Mouse (Mus musculus) gastrocnemius, adult 18-20 months (tissue): Measurements from ENCODE around the gene Rhbdl3. TPM values are rescaled to one million over a fixed set of nuclear protein-coding genes. Genes with fewer than 3 reads are reported as not detected.
"Not testable (repeated sequence)": the region's sequence is repeated elsewhere in the genome, so short reads cannot be mapped to it uniquely, and the experiment has no call there.

Experiments
- DNase-seq: peaks from one replicate; pipeline ENCODE4 v3.0.0; 2021; ENCODE audit warnings: low spot score
- total RNA-seq, 2 experiments: library from RNA; stranded (reverse); gene quantifications; 2 replicates each; pipeline ENCODE4 v1.2.3; 2021

Gene Rhbdl3
- total RNA-seq, 2 experiments from 2014 or later: 4.2 to 5.1 TPM

DNA sequence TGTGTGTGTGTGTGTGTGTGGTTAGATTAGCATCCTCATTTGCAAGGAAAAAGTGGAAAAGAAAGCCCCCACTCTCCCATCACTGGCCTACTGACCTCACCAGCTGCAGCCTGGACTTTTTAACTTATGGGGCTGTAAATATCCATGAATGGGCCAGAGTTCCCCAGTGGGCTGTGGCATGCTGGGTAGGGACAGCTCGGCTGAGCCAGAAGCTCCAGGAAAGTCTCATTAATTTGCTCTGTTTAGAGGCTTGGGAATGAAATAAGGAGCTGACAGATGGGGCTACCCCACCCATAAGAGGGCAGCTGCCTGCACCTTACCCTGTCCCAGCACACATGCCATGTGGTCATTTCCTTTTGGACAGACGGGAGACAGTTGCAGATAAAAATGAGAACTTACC is 11.3 kb downstream of the Rhbdl3 start:
- no peak for DNase-seq

DNA sequence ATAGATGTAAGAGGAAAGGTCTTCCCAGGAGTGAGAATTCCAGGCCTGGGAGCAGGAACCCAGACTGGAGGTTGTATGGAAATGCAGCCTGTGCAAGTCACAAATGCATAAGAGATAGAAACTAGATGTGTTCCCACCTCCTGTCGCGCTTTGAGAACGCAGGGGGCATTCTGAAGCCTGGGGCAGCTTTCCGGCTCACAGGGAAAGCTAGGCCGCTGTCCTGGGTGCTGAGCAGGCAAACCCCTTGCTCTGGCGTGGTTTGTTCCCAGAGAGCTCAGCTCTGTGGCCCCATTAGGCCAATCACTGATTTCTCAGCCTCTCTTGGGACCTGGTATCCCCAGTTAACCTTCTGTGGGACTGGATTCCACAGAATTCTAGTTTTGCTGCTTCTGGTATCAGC is 11.9 kb downstream of the Rhbdl3 start:
- DNase-seq: no peak

DNA sequence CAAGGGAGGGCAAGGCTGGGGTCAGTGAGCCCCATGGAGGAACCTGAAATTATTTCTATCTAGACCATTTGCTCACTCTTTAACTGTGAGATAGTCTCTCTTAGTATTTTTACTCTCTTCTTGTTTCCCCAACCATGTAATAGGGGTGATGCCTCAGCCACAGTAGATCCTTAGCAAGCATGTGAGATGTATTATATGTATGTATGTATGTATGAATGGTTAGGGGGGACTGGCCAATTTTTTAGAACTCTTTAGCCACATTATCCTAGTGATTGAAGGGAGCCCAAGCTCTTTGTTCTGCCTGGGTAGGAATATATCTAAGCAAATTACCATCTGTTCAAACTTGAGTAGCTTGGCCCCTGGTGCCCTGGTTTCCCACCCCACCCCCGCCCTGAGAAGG is 12.8 kb downstream of the Rhbdl3 start:
- DNase-seq: no peak

DNA sequence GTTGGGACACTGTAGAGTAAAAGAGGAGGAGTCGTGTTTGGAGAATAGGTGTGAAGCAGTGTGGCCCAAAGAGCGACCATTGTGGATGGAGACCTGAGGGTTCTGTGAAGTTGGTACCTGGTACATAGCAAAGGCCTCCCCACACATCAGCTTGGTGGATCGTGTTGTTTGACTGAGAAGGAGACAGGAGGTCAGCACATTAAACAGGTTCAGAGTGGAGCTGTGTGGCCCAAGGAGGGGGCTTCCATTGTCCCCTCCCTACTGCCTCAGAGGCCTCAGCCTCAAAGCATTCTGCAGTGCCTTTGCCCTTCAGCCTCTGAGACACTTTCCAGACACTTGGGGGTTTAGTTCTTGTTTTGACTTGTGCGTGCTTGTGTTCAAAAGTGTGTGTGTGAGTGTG is 13.2 kb downstream of the Rhbdl3 start:
- DNase-seq: no peak

DNA sequence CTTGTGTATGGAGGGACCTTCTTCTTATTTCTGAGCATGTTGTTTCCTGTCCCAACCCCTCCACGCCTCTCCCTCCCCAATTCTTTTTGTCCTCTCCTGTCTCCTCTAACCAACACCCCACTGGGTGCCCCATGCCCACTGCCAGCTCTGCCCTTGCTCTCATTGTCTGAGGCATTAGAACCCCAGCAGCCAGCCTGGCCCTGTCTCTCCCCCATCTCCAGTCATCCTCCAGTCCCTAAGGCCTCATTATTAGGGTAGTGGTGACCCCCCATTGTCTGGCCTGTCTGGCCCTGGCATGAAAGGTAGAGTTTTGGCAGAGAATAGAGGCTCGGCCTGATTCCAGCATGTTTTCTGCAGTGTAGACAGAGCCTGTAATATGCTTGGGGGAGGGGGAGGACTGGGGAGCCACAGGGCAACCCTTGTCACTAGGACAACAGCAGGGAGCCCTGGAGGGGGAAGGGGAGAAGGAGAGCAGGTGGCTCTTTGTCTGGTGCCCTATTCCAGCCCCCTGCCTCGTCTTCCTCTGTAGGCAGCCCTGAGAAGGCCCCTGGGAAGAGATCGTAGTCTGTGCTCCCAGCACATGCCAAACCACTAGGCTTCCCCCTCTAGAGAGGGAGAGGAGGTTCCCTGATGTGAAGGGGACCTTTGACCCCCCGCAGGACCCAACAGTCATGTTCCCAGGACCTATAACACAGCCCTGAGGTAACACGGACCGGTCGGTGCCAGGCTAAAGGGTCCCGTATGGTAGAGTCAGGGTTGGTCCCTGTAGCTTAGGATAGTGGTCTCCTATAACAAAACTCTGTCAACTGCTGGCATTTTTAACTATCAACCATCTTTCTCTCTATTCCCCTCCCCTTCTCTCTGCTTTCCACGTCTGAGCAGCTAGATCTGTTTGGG is 15.3 kb downstream of the Rhbdl3 start:
- DNase-seq: no peak

DNA sequence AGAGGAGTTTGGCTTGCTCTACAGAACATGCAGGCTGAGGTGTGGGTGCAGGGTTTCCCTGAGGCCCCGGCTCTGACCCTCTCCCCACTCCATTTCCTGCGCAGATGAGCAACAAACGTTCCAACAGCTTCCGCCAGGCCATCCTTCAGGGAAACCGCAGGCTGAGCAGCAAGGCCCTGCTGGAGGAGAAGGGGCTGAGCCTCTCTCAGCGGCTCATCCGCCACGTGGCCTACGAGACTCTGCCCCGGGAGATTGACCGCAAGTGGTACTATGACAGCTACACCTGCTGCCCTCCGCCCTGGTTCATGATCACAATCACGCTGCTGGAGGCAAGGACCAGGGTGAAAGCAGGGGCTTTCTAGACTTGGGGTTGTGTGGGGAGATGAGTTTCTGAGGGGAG is 22.5 kb downstream of the Rhbdl3 start:
- DNase-seq: no peak

DNA sequence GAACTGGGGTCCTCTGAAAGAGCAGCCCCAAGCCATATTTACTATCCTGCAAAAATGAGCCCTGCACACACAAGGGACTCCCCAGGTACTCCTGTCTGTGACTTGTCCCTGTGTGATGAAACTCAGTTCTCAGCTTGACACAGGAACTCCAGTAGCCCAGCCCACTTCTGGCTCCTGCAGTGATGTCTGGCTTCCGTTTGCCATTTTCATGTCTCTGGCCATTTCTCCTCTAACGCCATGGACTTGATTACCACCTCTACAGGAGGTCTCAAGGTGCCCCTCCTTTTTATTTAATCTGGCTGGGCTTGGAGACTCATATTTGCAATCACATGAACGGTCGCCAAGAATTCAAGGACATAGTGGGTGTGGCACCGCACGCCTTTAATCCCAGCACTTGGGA is 23.9 kb downstream of the Rhbdl3 start:
- DNase-seq: no peak

DNA sequence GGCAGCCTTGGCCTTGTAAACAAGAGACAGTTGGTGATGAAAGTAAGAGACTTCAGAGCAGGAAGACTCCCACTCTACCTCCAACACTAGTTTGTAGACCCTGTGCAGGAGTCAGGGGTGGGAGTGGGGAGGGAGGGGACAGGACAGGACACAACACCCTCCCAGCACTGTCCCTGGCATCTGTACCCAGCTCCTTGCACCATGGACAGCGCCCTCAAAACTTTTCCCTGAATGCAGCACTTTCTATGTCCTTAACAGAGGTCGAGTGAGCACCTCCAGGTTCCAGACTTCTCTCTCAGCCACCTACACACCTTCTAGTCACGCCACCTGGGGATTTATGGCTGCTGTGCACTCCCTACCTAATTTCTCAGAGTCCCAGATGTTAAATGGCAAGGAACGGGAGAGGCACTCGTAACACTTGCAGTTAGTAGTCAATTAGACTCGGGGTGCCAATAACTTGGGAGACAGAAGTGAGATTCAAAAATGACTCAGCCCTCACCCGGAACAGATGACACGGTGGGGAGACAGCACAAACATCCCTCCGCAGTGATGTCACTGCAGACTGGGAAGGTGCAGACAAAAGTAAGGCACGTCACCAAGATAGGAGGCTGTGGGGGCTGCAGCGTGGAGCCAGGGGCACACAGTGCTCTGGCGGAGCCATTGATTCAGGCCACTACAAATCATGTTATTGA is 32.1 kb downstream of the Rhbdl3 start:
- no peak for DNase-seq

DNA sequence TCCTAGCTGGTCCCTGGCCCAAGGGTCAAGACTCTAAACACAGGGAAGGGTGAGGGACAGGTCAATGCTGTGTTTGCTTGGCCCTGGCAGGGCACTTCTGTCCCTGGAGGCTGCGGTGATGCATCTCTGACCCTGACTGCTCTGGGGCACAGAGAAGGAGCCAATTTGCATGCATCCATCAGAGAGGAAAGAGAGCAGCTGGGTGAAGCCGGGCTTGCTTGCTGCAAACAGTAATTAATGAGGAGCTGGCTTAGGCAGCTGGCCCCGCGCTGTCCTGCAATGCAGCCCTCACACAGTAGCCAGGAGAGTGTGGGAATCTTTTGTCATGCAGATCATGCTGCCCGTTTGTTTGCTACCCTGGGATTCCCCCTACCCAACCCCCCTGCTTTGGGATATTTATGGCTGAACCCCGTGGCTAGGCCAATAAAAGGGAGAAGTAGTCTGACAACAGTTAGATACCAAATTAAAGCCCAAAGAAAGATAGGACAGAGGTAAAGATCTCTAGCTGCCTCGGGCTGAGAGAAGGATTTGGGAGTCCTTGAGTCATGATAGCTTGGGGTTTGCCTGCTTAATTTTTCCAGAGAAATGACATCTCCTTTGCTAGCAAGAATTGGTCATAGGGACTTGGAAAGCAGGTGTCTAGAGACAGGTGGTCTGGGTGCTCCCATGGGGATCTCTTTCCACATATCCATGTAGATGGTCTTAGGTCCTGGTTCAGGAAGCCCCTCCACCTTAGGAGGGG is 35.1 kb downstream of the Rhbdl3 start:
- DNase-seq: no peak

DNA sequence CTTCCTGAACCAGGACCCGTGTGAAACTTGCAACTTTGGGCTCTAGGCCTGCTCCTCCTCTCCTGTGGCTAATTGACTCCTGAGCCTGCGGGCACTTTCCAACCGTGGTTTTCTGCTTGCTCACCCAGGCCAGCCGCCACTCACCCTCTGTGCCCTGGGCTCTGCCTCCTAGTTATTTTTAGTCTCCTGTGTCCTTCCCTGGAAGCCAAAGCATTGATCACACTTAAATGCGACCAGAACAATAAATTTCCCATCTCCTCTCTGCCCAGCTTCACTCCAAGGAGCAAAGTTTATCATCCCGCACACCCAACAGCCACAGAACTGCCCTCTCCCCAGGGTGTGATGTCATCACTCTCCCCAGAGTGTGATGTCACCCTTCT is 35.6 kb downstream of the Rhbdl3 start:
- peak; percentile 30 for DNase-seq

DNA sequence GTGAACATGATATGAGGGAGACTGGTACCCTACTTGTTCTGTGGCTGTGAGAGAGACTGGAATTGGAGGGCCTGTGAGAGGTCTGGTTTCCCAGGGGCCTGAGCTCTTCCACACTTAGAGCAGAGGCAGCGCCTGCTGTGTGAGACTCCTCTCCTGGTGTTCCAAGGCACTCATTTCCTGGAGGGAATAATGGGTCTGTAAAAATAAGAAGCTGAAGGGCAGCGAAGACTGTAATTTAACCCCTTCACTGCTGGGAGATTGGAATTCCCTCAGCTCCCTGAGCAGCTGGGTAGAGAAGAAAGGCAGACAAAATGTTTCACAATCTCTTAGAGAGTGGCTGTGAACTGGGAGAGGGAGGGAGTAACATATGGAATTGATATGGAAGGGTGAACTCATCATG is 41.8 kb downstream of the Rhbdl3 start:
- DNase-seq: no peak

DNA sequence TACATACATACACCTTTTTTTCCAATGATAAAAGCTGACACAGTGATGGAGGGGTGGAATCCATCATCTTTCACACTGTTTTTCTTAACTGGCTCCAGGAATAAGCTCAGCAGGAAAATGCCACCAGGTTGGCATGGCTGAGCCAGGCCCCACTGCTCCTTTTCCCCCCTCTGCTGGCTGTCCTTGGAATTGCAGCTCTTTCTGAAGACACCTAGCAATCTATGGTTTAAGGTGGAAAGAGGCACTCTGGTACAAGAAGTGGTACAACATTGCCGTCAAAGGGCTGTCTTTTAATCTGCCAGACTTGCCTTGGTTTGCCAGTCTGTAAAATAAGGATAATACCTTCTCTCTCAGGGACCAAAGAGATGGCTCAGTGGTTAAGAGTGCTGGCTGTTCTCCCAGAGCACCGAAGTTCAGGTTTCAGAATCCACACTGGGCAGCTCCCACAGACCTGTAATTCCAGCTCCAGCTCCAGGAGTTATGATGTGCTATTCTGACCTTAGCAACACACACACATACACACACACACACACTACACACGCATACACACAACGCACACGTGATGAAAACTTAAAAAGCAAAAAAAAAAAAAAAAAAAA is 51.2 kb downstream of the Rhbdl3 start:
- peak; percentile 85 for DNase-seq

DNA sequence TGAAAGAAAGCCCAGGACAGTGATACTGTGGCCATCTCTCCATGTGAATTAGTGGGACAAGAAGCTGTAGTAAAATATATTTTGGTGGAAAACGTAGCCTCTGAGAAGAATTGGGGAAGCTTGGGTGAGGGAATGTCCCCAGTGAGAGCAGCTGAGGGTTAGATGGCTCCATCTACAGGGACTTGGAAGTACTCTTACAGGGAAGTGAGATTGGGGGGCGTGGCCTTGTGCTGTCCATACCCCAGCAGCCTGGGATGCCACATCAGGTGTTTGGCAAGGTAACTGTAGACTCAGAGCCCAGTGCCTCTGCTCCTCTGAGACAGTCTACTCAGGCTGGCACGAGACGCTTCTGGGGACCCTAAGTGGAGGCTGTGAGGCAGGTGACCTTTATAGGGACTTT is 54.1 kb downstream of the Rhbdl3 start:
- no peak for DNase-seq

DNA sequence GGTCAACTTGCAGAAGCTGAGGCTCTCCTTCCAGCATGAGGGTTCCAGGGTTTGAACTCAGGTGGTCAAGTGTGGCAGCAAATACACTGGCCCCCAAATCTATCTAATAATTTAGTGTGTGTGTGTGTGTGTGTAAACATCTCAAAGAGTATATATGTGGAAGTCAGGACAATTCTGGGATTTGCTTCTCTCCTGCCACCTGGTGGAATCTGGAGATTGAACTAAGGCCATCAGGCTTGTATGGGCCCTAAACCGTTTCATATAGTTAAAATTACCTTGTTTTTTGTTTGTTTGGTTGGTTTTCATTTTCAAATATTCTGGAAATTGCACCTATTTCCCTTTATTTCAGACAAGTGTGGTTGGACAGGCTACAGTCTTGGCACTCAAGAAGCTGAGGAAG is 68.2 kb downstream of the Rhbdl3 start:
- no peak for DNase-seq

DNA sequence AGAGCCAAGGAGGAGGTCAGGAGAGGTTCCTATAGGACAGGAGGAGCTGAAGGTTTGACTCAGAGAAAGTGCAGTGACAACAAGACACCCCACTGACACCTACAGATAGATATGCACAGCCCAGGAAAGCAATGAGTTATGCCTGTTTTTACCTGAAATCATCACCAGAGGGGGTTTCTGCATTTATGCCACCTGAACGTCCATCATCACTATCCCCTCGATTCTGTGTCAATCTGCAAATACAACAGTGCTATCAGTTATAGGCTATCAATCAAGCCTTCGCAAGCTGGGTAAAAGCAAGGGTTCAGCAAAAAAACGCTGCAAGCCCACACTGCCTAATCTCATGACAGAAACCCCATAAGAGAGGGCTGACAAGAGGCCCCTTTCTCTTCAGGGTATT is 75.9 kb downstream of the Rhbdl3 start:
- no peak for DNase-seq

DNA sequence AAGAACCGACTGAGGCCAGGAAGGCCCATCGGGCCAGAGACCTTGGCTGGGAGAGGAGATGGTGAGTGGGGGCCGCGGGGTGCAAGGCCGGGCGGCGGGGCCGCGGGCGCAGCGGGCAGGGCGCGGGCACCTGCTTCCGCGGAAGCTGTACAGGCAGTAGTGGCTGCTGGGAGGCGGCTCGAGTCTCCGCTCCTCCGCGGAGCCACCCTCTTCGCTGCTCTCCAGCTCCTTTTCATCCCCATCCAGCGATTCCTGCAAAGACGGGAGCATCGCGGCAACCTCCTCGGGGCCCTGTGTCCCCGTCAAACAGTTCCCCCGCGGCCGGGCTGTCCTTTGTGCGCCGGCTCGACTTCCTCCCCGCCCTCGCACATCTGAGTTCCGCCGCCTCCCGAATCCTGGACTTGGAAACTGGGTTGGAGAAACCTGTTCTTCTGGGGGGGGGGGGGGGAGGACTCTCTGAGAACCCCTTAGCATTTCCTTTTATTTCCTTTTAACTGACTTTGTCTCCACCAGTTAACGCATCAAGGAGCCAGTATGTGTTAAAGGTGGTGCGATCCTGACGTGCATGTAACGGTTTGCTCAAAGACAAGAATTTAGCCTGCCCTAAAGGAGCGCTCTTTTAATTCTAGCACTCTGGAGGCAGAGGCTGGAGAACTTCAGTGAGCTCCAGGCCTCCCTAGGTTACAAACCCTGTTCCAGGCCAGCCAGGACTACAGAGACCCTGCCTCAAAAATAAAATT is 77.2 kb downstream of the Rhbdl3 start, which contains the start of gene 5730455P16Rik:
TSS of gene 5730455P16Rik (minus strand) at position 323 of the 740 bp plus-strand sequence.
- DNase-seq: peak; percentile 81

DNA sequence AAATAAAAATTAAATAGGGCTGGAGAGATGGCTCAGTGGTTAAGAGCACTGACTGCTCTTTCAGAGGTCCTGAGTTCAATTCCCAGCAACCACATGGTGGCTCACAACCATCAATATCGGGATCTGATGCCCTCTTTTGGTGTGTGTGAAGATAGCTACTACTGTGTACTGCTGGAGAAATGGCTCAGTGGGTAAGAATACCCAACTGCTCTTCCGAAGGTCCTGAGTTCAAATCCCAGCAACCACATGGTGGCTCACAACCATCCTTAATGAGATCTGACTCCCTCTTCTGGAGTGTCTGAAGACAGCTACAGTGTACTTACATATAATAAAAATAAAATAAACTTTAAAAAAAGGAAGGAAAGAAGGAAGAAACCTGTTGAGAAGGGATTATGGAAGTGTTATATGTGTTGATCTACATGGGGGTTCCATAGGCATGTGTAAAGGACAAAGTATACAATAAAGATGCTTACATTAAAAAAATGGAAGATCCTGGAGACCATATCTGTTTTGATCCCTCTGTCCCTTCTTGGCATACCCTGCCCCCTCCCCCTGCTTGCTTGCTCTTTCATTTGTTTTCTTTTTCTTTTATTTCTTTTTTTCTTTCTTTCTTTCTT is 77.8 kb downstream of the Rhbdl3 start:
- not testable (repeated sequence) for DNase-seq

DNA sequence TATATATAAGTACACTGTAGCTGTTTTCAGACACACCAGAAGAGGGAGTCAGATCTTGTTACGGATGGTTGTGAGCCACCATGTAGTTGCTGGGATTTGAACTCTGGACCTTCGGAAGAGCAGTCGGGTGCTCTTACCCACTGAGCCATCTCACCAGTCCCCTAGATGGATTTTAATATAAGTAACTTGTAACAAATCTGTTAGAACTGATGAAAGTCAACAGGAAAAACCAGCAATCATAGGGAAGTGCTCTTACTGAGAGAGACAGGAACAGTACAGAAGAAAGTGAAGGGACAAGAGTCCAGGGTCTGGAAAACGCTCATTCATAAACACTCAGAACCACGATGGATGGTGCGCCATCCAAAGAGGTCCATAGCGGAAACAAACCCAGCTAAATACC is 78.5 kb downstream of the Rhbdl3 start:
- not testable (repeated sequence) for DNase-seq

DNA sequence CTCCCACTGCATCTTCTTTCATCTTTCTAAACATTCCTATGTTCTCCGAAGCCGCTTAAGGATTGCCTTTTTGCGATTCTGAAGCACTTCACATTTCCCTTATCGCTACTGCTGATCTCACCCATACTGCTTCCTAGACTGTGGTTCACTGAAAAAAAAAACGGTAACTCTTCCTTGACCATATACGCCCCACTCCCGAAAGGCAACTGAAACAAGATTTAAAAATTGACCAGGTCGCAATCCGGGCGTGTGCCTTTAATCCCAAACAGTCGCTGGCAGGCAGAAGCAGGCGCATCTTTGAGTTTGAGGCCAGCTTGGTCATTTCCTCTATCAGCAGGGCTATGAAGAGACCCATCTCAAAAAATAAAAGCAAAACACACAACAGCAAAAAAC is 81.9 kb downstream of the Rhbdl3 start:
- peak; percentile 36 for DNase-seq

DNA sequence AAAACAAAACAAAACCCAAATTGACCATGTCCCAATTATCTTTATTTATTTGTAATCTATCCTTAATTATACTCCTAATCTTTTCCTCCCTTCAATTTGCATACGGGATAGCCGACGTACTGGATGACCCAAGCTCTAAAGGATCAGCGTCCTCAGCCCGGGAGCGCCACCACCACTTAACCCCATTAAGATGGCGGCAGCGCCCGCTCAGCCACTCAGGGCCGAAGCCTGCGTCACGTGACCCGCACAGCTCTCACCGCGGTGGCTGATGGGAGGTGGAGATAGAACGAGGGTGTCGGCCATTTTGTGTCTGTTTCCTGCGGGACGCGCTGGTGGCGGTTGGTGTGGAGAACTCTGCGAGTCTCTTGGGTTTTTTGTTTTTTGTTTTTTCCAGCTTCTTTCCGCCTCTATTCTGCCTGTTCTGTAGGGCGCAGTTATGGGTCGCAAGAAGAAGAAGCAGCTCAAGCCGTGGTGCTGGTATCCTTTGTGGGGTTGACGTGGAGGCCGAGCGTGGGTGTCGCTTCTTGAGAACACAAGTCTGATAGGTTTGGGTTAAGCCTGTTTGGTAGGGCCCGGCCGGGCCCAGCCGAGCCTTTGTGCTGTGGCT is 82.4 kb downstream of the Rhbdl3 start, which contains the start of gene Zfp207:
TSS of gene Zfp207 (plus strand) at position 261 of the 607 bp plus-strand sequence.
- peak; percentile 98 for DNase-seq
